Mouse (Mus musculus): Measurements from ENCODE around the gene Serpine3.
"Not testable (repeated sequence)": the region's sequence is repeated elsewhere in the genome, so short reads cannot be mapped to it uniquely, and the experiment has no call there.

- TF ChIP-seq USF1 (IDR thresholded peaks at IDR 0.05; ENCODE audit: low read depth); POLR2A (IDR thresholded peaks at IDR 0.05; ENCODE audit: insufficient read length, low read depth): not testable (repeated sequence)
Measured at GRCm38 (mm10) chr14:62642368-62642767, 21.1 kb upstream of the Serpine3 start.

Measured in myocyte (in vitro differentiated cells).